Mouse (Mus musculus): ENCODE data around the gene Gna15. TPM values are rescaled to one million over a fixed set of nuclear protein-coding genes. Genes with fewer than 3 reads are reported as not detected.

Gene Gna15
- total RNA-seq, 2 experiments from 2014 or later = 1.4 to 1.5 TPM

Small RNAs within 50 kb of the gene (microRNA-seq; reads per million reads assigned to microRNA genes)
- 0 reads per million in 2 experiments for gene Gm25595

Other genes starting within 250 kb of the Gna15 start
- gene Tjp3, start 232.6 kb downstream of the Gna15 start, total RNA-seq (2021) = under 1 TPM in 1 of 2 experiments, not detected in 1; 0.87 TPM
- 10 to 100 TPM; 23.1 to 25.6 TPM for gene Pip5k1c, start 231.3 kb downstream of the Gna15 start, total RNA-seq (2021)
- gene Cactin, start 203.1 kb downstream of the Gna15 start, total RNA-seq (2021) = 10 to 100 TPM; 14.6 to 15.8 TPM
- 1 to 10 TPM; 2.5 to 2.7 TPM for gene Tbxa2r, start 195.5 kb downstream of the Gna15 start, total RNA-seq (2021)
- gene Gipc3, start 181.0 kb downstream of the Gna15 start, total RNA-seq (2021) = 1 to 10 TPM; 3.4 to 4.7 TPM
- gene Hmg20b, start 173.7 kb downstream of the Gna15 start, total RNA-seq (2021) = 10 to 100 TPM; 57.1 to 62.2 TPM
- gene Mfsd12, start 166.7 kb downstream of the Gna15 start, total RNA-seq (2021) = 10 to 100 TPM; 11.0 to 12.7 TPM
- gene 4930404N11Rik, start 158.4 kb downstream of the Gna15 start, total RNA-seq (2021) = under 1 TPM; 0.45 to 0.51 TPM
- gene Fzr1, start 145.7 kb downstream of the Gna15 start, total RNA-seq (2021) = 10 to 100 TPM; 27.6 to 35.6 TPM
- gene Dohh, start 139.8 kb downstream of the Gna15 start, total RNA-seq (2021) = 10 to 100 TPM; 49.9 to 59.6 TPM
- gene Gm48551, start 139.8 kb downstream of the Gna15 start, total RNA-seq (2021) = 1 to 10 TPM in 1 of 2 experiments, under 1 TPM in 1; 0.65 to 2.3 TPM
- under 1 TPM in 1 of 2 experiments, not detected in 1; 0.51 TPM for gene Gm48552, start 135.2 kb downstream of the Gna15 start, total RNA-seq (2021)
- gene Smim24, start 131.2 kb downstream of the Gna15 start, total RNA-seq (2021) = 1 to 10 TPM; 1.9 to 2.2 TPM
- 10 to 100 TPM; 91.0 to 93.4 TPM for gene Nfic, start 68.6 kb downstream of the Gna15 start, total RNA-seq (2021)
- under 1 TPM; 0.17 to 0.21 TPM for gene Celf5, start 41.5 kb downstream of the Gna15 start, total RNA-seq (2021)
- gene Ncln, start 27.8 kb downstream of the Gna15 start, total RNA-seq (2021) = 10 to 100 TPM; 61.9 to 64.3 TPM
- gene S1pr4, start 24.1 kb downstream of the Gna15 start, total RNA-seq (2021) = 1 to 10 TPM; 1.2 to 2.8 TPM
- 10 to 100 TPM; 47.8 to 49.8 TPM for gene Gna11, start 21.0 kb upstream of the Gna15 start, total RNA-seq (2021)
- gene Aes, start 35.3 kb upstream of the Gna15 start, total RNA-seq (2021) = 1,000 to 10,000 TPM; 1,011 to 1,083 TPM
- 1 to 10 TPM; 4.7 to 7.1 TPM for gene Tle2, start 50.3 kb upstream of the Gna15 start, total RNA-seq (2021)
- gene Tle6, start 76.8 kb upstream of the Gna15 start, total RNA-seq (2021) = 10 to 100 TPM in 1 of 2 experiments, 1 to 10 TPM in 1; 7.9 to 11.1 TPM
- gene BC025920, start 82.0 kb upstream of the Gna15 start, total RNA-seq (2021) = 1 to 10 TPM; 2.6 TPM
- gene Sirt6, start 103.6 kb upstream of the Gna15 start, total RNA-seq (2021) = 1 to 10 TPM; 5.6 to 6.3 TPM
- gene Ankrd24, start 104.3 kb upstream of the Gna15 start, total RNA-seq (2021) = 10 to 100 TPM in 1 of 2 experiments, 1 to 10 TPM in 1; 7.5 to 10.3 TPM
- gene Gm10778, start 124.8 kb upstream of the Gna15 start, total RNA-seq (2021) = 1 to 10 TPM; 1.9 to 2.0 TPM
- 1 to 10 TPM; 3.3 to 4.6 TPM for gene Zfp433, start 180.6 kb upstream of the Gna15 start, total RNA-seq (2021)
- gene Gm3055, start 246.9 kb upstream of the Gna15 start, total RNA-seq (2021) = 1 to 10 TPM; 1.8 to 2.3 TPM